Mouse (Mus musculus) adrenal gland, adult (tissue): Measurements from ENCODE around the gene Lipe.
"Not testable (repeated sequence)": the region's sequence is repeated elsewhere in the genome, so short reads cannot be mapped to it uniquely, and the experiment has no call there.

ENCODE experiments used
- DNase-seq, 2 experiments: peaks; one replicate each; pipeline ENCODE4 v3.0.0; 2022 to 2023; ENCODE audit warnings: low spot score in 1 of 2; ENCODE audit not compliant: inconsistent age in 2 of 2

The Lipe gene

DNA sequence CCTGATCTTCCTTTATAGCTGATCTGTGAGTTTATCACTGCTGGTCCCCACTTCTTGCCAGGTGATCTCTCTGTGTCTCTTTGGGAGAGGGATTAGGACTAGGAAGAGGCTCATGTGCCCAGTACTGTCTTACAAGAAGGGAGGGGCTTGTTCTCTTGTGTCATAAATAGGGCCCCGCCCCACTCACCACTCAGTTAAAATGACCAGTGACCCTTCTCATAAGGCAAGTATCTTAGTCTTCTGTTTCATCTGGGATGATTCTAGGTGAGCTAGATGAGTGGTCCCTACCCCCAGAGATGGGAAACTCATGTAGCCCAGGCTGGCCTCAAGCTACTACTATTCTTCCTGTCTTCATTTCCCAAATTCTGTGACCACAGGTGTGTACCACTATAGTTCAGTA, at the start of gene Lipe:
TSS of gene Lipe (minus strand) at position 101 of the 400 bp plus-strand sequence.
- DNase-seq = no peak

DNA sequence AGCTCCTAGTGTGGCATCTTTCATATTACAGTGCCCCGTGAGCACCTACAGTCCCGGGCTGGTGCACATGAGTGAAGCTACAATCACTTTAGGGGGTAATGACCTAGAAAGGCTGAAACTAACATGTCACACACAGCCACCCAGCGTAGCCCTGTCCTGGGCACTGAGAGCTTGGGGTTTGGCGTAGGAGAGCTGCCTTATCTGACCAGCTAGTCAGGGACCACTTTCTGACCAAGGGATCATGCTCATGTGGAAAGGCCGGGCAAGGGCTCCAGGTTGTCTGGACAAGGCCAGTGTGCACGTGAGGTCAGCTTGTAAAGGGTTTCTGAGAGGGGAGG, 42.3 kb upstream of the Lipe start:
- DNase-seq = no peak

DNA sequence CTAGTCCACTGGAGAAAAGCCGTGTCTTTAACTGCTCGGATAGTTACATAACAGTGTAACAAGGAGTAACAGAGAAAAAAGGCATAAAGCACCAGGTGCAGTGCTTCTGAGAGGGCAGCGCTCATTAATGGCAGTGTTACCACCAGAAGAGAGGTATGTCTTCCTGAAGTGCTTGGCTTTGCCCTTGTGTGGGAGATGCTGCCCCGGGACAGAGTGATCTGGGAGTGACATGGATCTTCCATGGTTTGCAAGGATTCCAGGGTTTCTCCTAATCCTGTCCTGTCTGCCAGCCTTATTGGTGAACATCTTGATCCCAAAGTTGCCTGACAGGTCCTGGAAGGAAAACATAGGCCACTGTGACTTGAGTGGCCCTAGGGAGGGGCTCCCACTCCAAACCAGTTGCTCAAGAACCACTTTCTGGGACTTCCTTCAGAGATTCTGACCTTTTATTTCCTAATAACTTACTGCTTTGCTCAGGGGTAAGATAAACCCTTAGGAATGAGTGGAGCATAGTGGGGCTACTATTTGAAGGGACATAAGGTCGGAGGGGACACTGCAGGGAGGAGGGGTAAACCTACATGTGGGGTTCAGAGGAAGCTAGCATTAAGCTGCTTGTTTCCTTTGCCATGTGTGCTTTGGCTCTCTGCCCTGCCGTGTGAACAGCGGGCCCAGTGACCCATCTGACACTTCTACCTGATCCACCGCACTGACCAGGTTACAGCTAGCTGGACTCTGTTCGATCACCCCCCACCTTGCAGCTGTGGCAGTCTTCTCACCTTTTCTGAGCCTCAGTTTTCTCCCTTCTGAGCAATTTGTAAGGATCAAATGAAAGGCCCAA, 41.7 kb upstream of the Lipe start:
- DNase-seq = no peak

DNA sequence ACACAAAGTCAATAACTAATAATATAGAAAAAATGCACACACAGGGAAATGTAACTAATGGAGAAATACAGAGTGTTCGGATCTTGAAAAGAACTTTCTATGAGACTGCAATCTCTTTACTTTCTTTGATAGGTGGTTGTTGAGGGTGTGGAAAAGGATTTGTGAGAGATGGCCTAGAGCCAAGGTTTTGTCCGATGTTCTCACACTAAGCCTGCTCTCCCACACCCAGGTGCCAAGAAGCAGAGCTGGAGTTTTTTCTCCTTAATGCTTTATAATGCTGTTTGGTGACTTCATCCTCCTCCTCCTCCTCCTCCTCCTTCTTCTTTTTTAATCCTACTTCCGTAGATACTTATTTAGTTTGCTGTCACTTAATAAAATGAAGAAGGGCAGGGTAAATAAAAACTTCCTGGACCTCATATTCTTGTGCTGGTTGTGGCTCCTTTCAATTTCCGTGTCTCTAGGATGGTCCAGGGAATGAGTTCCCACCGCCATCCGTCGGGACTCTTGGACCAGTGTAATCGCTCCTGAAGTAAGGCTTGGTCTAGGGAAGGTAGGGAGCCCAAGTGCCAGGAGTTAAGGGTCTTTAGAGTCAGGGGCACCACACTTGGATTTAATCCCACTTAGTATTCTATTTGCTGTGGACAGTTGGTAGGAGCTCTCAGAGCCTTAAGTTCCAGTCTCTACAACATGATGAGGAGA, 40.8 kb upstream of the Lipe start:
- DNase-seq = no peak

GRCm38 (mm10) chr7:25436704-25437103, 38.2 kb upstream of the Lipe start:
- DNase-seq = no peak

DNA sequence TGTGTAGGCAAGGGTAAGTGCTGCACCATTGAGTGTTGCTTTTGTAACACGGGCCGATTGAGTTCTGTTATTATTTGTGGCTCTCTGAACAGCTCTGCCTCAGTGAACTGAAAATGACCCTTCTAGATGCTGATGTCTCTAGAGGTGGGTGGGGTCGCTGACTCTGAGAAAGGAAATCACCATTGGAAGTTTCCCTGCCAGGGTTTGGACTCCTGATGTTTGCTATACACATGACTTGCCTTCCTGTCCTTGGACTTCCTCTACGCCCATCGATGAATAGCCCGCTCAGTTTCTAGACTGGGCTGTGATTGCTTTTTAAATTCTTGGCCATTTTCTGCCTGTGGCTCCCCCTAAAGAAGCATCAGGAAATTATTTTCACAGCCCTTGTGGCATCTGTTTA, 37.7 kb upstream of the Lipe start:
- peak in 1 of 2 experiments; percentile 57 for DNase-seq

GRCm38 (mm10) chr7:25435546-25435851, 37.0 kb upstream of the Lipe start:
- no peak for DNase-seq

DNA sequence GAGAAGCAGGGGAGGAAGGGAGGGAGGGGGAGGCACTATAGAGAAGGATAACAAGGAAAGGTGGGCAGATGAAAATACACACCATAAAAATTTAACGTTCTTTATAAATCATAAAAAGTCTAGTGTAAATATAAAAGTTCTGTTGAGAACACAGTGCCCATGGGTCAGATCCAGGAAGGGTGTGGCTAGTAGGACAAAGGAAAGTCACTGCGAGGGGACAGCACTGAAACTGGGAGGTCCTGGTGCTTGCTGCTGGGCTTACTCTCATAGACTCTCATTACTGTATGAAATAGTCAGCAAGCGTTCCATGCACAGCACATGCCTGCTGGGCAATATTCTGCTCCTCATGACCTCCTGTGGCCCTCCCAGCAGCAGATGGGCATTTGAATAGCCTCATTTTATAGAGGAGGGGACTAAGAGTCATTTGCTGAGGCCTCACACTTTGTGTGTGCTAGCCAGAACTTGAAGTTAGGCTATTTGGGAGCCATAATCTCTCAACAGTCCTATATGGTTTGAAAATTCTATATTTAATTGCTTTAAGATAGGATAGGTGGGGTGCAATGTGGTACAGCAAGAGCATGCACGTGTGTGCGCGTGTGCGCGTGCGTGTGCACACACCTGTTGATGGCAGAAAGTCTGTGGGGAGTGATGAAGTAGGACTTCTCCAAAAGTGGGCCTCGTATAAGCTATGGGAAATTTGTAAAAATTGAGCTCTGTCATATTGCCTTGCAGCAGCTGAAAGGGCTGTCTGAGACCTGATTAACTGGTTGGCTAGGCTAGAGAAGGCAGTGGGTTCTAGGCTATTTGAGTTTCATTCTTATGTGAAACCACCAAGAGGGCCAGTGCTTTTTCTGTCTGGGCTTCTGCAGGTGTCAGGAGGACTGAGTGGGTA, 36.4 kb upstream of the Lipe start:
- DNase-seq = no peak

DNA sequence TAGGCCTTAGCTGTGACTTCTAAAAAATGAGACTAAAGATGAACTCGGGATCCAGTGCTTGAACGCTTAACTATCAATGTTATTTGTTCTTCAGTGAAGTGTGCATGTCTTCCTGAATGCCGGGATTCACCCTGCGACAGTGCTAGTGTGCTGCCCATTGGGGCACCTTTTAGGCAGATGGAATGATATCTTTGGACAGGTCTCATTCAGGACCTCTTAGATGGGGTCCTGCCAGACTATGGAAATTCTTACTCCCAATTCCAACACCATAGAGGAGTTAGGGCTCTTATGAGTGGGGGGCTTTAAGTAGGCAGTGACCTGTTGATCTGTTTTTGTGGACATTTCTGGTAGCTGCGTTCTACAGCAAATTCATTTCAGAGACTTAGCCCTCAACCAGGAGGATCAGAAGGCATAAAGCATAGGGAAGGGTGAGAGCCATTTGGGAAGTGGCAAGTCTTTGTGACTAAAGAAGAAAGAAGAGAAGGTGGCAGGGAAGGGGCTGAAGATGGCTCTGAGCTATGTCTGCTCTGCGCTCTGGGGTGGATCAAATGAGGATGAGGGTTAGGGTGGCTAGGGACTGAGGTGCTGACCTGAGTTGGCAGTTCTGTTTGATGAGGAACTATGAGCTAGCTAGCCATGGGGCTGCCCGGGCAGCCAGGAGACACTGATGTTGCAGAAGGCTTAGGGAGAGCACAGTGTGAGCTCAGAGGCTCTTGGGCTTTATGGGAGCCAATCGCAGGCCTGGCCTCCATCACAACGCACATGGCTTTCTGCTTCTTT, 35.5 kb upstream of the Lipe start:
- no peak for DNase-seq

- DNase-seq = no peak
Observed at GRCm38 (mm10) chr7:25433007-25433541, 34.6 kb upstream of the Lipe start.

DNA sequence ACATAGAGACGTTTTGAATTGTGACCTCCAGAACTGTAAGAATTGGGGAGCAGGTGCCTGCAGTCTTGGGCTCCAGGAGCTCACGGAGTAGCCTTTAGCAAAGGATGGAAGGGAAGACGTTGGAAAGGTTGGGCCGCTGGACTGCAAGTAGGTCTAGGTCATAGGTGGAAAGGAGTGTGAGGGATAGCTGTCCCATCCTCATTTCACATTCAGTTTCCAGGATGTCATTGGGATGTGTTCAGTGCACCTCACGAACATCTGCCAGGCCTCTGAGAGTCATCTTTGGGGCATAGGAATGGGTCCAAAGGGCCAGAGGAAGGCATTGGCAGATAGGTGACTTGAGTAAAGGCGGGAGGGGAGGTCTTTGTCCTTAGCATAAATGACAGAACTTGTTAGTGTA, 33.9 kb upstream of the Lipe start:
- DNase-seq = no peak

- DNase-seq = peak in 1 of 2 experiments; percentile 53
Observed at GRCm38 (mm10) chr7:25429886-25430784, 31.6 kb upstream of the Lipe start.

- DNase-seq = no peak
Observed at GRCm38 (mm10) chr7:25428321-25428720, 29.8 kb upstream of the Lipe start.

GRCm38 (mm10) chr7:25427144-25427543, 28.6 kb upstream of the Lipe start:
- no peak for DNase-seq

DNA sequence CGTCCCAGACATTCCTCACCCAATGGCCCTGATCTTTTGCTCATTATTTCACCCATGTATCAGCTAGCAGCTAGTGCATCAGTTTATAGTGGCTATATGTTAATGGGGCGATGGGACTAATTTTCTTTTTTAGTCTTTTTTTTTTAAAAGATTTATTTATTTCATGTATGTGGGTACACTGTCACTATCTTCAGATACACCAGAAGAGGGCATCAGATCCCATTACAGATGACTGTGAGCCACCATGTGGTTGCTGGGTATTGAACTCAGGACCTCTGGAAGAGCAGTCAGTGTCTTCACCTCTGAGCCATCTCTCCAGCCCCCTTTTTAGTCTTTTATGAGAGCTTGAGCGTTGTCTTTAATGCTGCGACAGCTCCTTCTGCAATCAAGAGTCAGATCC, 27.9 kb upstream of the Lipe start:
- not testable (repeated sequence) for DNase-seq

GRCm38 (mm10) chr7:25424429-25424828, 25.9 kb upstream of the Lipe start:
- DNase-seq = peak; percentile 71 to 95

DNA sequence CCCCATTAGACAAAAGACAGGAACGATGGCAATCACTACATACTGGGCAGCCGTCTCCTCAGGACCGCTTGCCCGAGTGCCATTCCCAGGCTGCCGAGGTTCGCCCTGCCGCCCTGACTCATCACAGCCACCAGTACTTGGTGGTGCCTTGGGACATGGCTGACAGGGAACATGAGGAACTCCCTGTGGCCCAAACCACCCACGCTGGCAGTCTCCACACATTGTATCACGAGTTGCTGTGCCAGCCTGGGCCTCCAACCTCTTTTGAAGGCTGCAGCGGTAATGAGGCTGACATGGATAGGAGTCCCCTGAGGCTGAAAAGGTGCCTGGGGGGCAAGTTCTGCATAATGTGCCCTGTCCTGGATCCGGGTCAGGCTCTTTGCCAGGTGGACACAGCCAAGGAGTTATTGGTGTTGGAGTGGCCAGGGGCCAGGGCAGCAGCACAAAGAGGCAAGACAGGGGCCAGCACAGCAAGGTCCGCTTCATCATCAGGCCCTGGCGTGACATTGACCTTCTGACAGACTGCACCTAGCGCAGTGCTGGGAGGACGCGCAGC, 23.9 kb upstream of the Lipe start:
- DNase-seq = no peak

GRCm38 (mm10) chr7:25419943-25420342, 21.4 kb upstream of the Lipe start:
- DNase-seq = no peak

DNA sequence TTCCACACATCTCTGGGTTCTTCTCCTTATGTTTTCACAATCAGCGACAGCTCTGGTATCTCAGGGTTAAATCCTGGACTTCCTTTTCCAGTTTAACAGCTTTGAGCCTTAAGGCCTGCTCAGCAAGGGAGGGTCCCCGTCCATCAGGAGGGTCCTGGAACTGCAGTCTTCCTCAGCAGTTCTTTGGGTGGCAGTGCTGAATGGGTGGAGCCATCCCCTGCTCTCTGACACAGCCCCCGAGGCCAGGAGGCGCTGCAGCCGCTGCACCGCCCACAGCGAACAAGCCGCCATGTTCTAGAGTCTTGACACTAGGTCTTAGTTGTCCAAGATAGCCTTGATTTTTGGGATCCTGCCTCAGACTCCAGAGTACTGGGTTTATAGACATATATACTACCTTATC, 21.0 kb upstream of the Lipe start:
- no peak for DNase-seq
